Mouse (Mus musculus) MEL (cell line): ENCODE data around the gene Rad54l2. TPM values are rescaled to one million over a fixed set of nuclear protein-coding genes. Genes with fewer than 3 reads are reported as not detected.

ENCODE experiments used
- DNase-seq: peaks from one replicate; pipeline ENCODE4 v3.0.0; 2011; ENCODE audit warnings: low read depth, low spot score
- H3K27ac ChIP-seq: 2 replicates; pipeline ENCODE4 v1.5.1; 2012; ENCODE audit warnings: low read depth, mild to moderate bottlenecking, control low read depth, low read length, moderate library complexity; ENCODE audit not compliant: control insufficient read depth
- H3K27me3 ChIP-seq, 2 experiments: fragments of 150-350 bp in 1 of 2; sonication (generic) in 1 of 2; 2 replicates each; pipeline ENCODE4 v1.6.1; 2012; ENCODE audit warnings: low read length in 2 of 2, mild to moderate bottlenecking in 2 of 2, improper control_type of control experiment in 1 of 2, moderate library complexity in 1 of 2; ENCODE audit not compliant: insufficient read depth in 2 of 2, control insufficient read depth in 1 of 2
- H3K36me3 ChIP-seq, 2 experiments: 2 replicates each; pipeline ENCODE4 v1.6.1; 2012 to 2014; ENCODE audit warnings: low read length in 2 of 2, improper control_type of control experiment in 1 of 2, inconsistent platforms in 1 of 2, mild to moderate bottlenecking in 1 of 2; ENCODE audit not compliant: insufficient read depth in 2 of 2, control insufficient read depth in 1 of 2
- H3K4me1 ChIP-seq, 2 experiments: fragments of 150-350 bp in 1 of 2; sonication (generic) in 1 of 2; 2 replicates each; pipeline ENCODE4 v1.6.1; 2012; ENCODE audit warnings: low read length in 2 of 2, improper control_type of control experiment in 1 of 2, mild to moderate bottlenecking in 1 of 2; ENCODE audit not compliant: insufficient read depth in 2 of 2, control insufficient read depth in 1 of 2
- H3K4me3 ChIP-seq, 2 experiments: fragments of 150-350 bp in 1 of 2; sonication (generic) in 1 of 2; 2 replicates each; pipeline ENCODE4 v1.5.1; 2012; ENCODE audit warnings: low read depth in 2 of 2, low read length in 2 of 2, mild to moderate bottlenecking in 2 of 2, moderate library complexity in 2 of 2, control low read depth in 1 of 2, improper control_type of control experiment in 1 of 2; ENCODE audit not compliant: control insufficient read depth in 1 of 2, insufficient read depth in 1 of 2
- H3K79me2 ChIP-seq: 2 replicates; pipeline ENCODE4 v1.6.1; 2012; ENCODE audit warnings: mild to moderate bottlenecking, low read length, moderate library complexity; ENCODE audit not compliant: control insufficient read depth, poor library complexity, insufficient read depth
- H3K9ac ChIP-seq: 2 replicates; pipeline ENCODE4 v1.6.1; 2012; ENCODE audit warnings: low read depth, mild to moderate bottlenecking, control low read depth, low read length, moderate library complexity; ENCODE audit not compliant: control insufficient read depth, poor library complexity, severe bottlenecking
- H3K9me3 ChIP-seq: fragments of 150-350 bp; sonication (generic); replicated peaks from 2 replicates; pipeline ENCODE4 v1.6.1; 2012; ENCODE audit warnings: mild to moderate bottlenecking, low read length, improper control_type of control experiment, moderate library complexity; ENCODE audit not compliant: insufficient read depth
- BHLHE40 ChIP-seq: IDR thresholded peaks from 2 replicates; pipeline ENCODE4 v1.6.1; 2012; ENCODE audit warnings: low read depth, mild to moderate bottlenecking, inconsistent platforms, low read length, improper control_type of control experiment, borderline replicate concordance
- CHD1 ChIP-seq: IDR thresholded peaks from 2 replicates; pipeline ENCODE4 v1.6.1; 2012; ENCODE audit warnings: low read depth, mild to moderate bottlenecking, inconsistent platforms, low read length, improper control_type of control experiment
- CTCF ChIP-seq, 3 experiments: IDR thresholded peaks in 2 of 3; conservative IDR thresholded peaks in 1 of 3; 2 replicates each; pipeline ENCODE4 v1.5.1; 2011 to 2012; ENCODE audit warnings: low read length in 3 of 3, low read depth in 2 of 3, mild to moderate bottlenecking in 2 of 3, improper control_type of control experiment in 1 of 3, inconsistent platforms in 1 of 3, mixed read lengths in 1 of 3, moderate library complexity in 1 of 3; ENCODE audit not compliant: control insufficient read depth in 1 of 3, insufficient read depth in 1 of 3, poor library complexity in 1 of 3, severe bottlenecking in 1 of 3
- ETS1 ChIP-seq: IDR thresholded peaks from 2 replicates; pipeline ENCODE4 v1.6.1; 2012; ENCODE audit warnings: low read depth, mild to moderate bottlenecking, inconsistent platforms, low read length, improper control_type of control experiment, moderate library complexity
- GATA1 ChIP-seq: IDR thresholded peaks from 2 replicates; pipeline ENCODE4 v1.6.1; 2011; ENCODE audit warnings: low read depth, low read length, improper control_type of control experiment
- JUND ChIP-seq: IDR thresholded peaks from 2 replicates; pipeline ENCODE4 v1.6.1; 2011; ENCODE audit warnings: low read depth, mild to moderate bottlenecking, improper control_type of control experiment, low read length
- KAT2A ChIP-seq: conservative IDR thresholded peaks from 2 replicates; pipeline ENCODE4 v1.6.1; 2012; ENCODE audit warnings: low read depth, low read length, improper control_type of control experiment, inconsistent platforms
- MAFK ChIP-seq: IDR thresholded peaks from 2 replicates; pipeline ENCODE4 v1.6.1; 2011; ENCODE audit warnings: low read depth, mild to moderate bottlenecking, low read length, improper control_type of control experiment, borderline replicate concordance
- MEF2A ChIP-seq: IDR thresholded peaks from 2 replicates; pipeline ENCODE4 v1.6.1; 2014; ENCODE audit warnings: low read depth, mild to moderate bottlenecking, inconsistent platforms, low read length, improper control_type of control experiment; ENCODE audit not compliant: poor library complexity, insufficient replicate concordance, severe bottlenecking; ENCODE audit errors: extremely low read depth
- MXI1 ChIP-seq: IDR thresholded peaks from 2 replicates; pipeline ENCODE4 v1.6.1; 2011; ENCODE audit warnings: mild to moderate bottlenecking, low read depth, low read length, improper control_type of control experiment
- MYB ChIP-seq: IDR thresholded peaks from 2 replicates; pipeline ENCODE4 v1.6.1; 2011; ENCODE audit warnings: mild to moderate bottlenecking, low read depth, low read length, improper control_type of control experiment
- MYC ChIP-seq: IDR thresholded peaks from 2 replicates; pipeline ENCODE4 v1.6.1; 2011; ENCODE audit warnings: low read depth, mild to moderate bottlenecking, low read length, improper control_type of control experiment, moderate library complexity
- NELFE ChIP-seq: IDR thresholded peaks from 2 replicates; pipeline ENCODE4 v1.6.1; 2011; ENCODE audit warnings: low read depth, low read length, improper control_type of control experiment
- NRF1 ChIP-seq: IDR thresholded peaks from 2 replicates; pipeline ENCODE4 v1.6.1; 2014; ENCODE audit warnings: low read depth, mild to moderate bottlenecking, inconsistent platforms, low read length, improper control_type of control experiment, moderate library complexity; ENCODE audit not compliant: poor library complexity, insufficient read depth, severe bottlenecking
- POLR2A ChIP-seq, 2 experiments: IDR thresholded peaks; 2 replicates each; pipeline ENCODE4 v1.6.1; 2011 to 2012; ENCODE audit warnings: low read length in 2 of 2, mild to moderate bottlenecking in 2 of 2, control low read depth in 1 of 2, improper control_type of control experiment in 1 of 2, low read depth in 1 of 2, moderate library complexity in 1 of 2; ENCODE audit not compliant: control insufficient read depth in 1 of 2, insufficient read depth in 1 of 2, poor library complexity in 1 of 2
- POLR2AphosphoS2 ChIP-seq: IDR thresholded peaks from 2 replicates; pipeline ENCODE4 v1.6.1; 2011; ENCODE audit warnings: low read length, improper control_type of control experiment
- POLR2AphosphoS5 ChIP-seq: IDR thresholded peaks from 2 replicates; pipeline ENCODE4 v1.6.1; 2012; ENCODE audit warnings: low read depth, borderline replicate concordance, mild to moderate bottlenecking, inconsistent platforms, low read length, moderate library complexity, mixed read lengths
- RAD21 ChIP-seq: IDR thresholded peaks from 2 replicates; pipeline ENCODE4 v1.6.1; 2011; ENCODE audit warnings: mild to moderate bottlenecking, low read depth, low read length, improper control_type of control experiment
- RCOR1 ChIP-seq: IDR thresholded peaks from 2 replicates; pipeline ENCODE4 v1.6.1; 2012; ENCODE audit warnings: low read depth, mild to moderate bottlenecking, inconsistent platforms, low read length, improper control_type of control experiment
- SIN3A ChIP-seq: IDR thresholded peaks from 2 replicates; pipeline ENCODE4 v1.6.1; 2012; ENCODE audit warnings: low read length, improper control_type of control experiment, inconsistent platforms
- TAL1 ChIP-seq: IDR thresholded peaks from 2 replicates; pipeline ENCODE4 v1.6.1; 2012; ENCODE audit warnings: mild to moderate bottlenecking, inconsistent platforms, low read length, moderate library complexity, mixed read lengths
- TBP ChIP-seq: IDR thresholded peaks from 2 replicates; pipeline ENCODE4 v1.8.0; 2011; ENCODE audit warnings: low read depth, low read length, improper control_type of control experiment
- TCF12 ChIP-seq: IDR thresholded peaks from 2 replicates; pipeline ENCODE4 v1.6.1; 2014; ENCODE audit warnings: low read depth, mild to moderate bottlenecking, inconsistent platforms, low read length, improper control_type of control experiment, moderate library complexity
- USF1 ChIP-seq: IDR thresholded peaks from 2 replicates; pipeline ENCODE4 v1.6.1; 2014; ENCODE audit warnings: low read depth, mild to moderate bottlenecking, inconsistent platforms, low read length, improper control_type of control experiment, moderate library complexity
- ZC3H11A ChIP-seq: IDR thresholded peaks from 2 replicates; pipeline ENCODE4 v1.6.1; 2012; ENCODE audit warnings: low read depth, mild to moderate bottlenecking, inconsistent platforms, low read length, improper control_type of control experiment
- ZKSCAN1 ChIP-seq: IDR thresholded peaks from 2 replicates; pipeline ENCODE4 v1.6.1; 2012; ENCODE audit warnings: low read depth, mild to moderate bottlenecking, inconsistent platforms, low read length, improper control_type of control experiment, moderate library complexity
- ZMIZ1 ChIP-seq: IDR thresholded peaks from 2 replicates; pipeline ENCODE4 v1.6.1; 2012; ENCODE audit warnings: low read depth, mild to moderate bottlenecking, inconsistent platforms, low read length, improper control_type of control experiment, moderate library complexity
- ZNF384 ChIP-seq: IDR thresholded peaks from 2 replicates; pipeline ENCODE4 v1.6.1; 2012; ENCODE audit warnings: low read depth, mild to moderate bottlenecking, inconsistent platforms, low read length, improper control_type of control experiment
- polyA plus RNA-seq, 2 experiments: library from polyadenylated mRNA; stranded (reverse) in 1 of 2; unstranded in 1 of 2; fragments of >175 nt in 1 of 2; fragments of >200 nt in 1 of 2; gene quantifications; 2 replicates each; pipeline versions ENCODE4 v1.2.1 to v1.2.4; 2012; ENCODE audit warnings: low replicate concordance in 2 of 2, low read depth in 1 of 2; ENCODE audit not compliant: insufficient read length in 2 of 2, insufficient read depth in 1 of 2, missing spikeins in 1 of 2
- total RNA-seq: library from RNA; depleted of rRNA; stranded (reverse); fragments of 300-350 nt; gene quantifications from 2 replicates; pipeline ENCODE4 v1.2.3, GENCODE M21; 2012

Rad54l2 gene
- total and polyA plus RNA-seq, 3 experiments: 11.9 to 27.2 (median 15.5) TPM

GRCm38 (mm10) chr9:106785206-106785605, 3.8 kb downstream of the Rad54l2 start (continued):
- TF ChIP-seq BHLHE40: no peak

DNA sequence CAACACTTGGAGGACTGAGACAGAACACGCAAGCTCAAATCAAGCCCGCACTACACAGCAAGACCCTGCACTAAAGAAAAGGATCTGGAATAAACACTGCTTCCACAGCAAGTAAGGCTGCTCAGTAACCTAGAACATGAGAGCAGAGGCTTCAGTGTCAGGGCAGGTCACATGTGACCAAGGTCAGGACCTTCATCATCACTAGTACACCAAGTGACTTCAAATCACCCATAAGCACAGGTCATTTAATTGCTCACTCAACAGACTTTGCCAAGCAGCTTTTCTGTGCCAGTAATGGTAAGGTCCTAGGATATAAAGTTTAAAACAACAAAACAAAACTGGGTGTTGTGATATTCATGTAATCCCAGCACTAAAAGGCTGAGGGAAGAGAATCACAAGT, 5.4 kb downstream of the Rad54l2 start:
- no peak for TF ChIP-seq ZMIZ1
- no peak for TF ChIP-seq GATA1
- no peak for TF ChIP-seq BHLHE40
- no peak for TF ChIP-seq POLR2AphosphoS2
- TF ChIP-seq CHD1: no peak
- TF ChIP-seq USF1: no peak
- no peak for TF ChIP-seq TBP
- no peak for TF ChIP-seq RCOR1
- no peak for TF ChIP-seq ZKSCAN1
- no peak for TF ChIP-seq JUND
- no peak for TF ChIP-seq RAD21
- no peak for TF ChIP-seq KAT2A
- TF ChIP-seq MYB: no peak
- no peak for TF ChIP-seq TAL1
- no peak for TF ChIP-seq CTCF (IDR thresholded peaks at IDR 0.05 in 2 of 3, conservative IDR thresholded peaks at IDR 0.05 in 1 of 3; ENCODE audit: control insufficient read depth in 1 of 3, insufficient read depth in 1 of 3, low read depth in 2 of 3, low read length in 3 of 3, poor library complexity in 1 of 3, severe bottlenecking in 1 of 3)
- TF ChIP-seq MYC: no peak
- peaks cover 0 to 4% of the 10 kb centered on the region in 2 experiments; a peak in 1 of 4 replicates for H3K4me1 ChIP-seq
- peaks cover 0 to 6% of the 10 kb centered on the region in 2 experiments; a peak in 3 of 4 replicates for H3K36me3 ChIP-seq
- no peaks in the 10 kb centered on the region for H3K27me3 ChIP-seq
- H3K9me3 ChIP-seq: no peaks in the 10 kb centered on the region
- H3K79me2 ChIP-seq: peaks cover 47% of the 10 kb centered on the region
- no peak overlapping the region for H3K4me3 ChIP-seq
- H3K27ac ChIP-seq: no peak overlapping the region
- DNase-seq: no peak
- H3K9ac ChIP-seq: no peak overlapping the region

GRCm38 (mm10) chr9:106780086-106780485, 8.9 kb downstream of the Rad54l2 start:
- H3K27ac ChIP-seq: no peak overlapping the region
- H3K36me3 ChIP-seq: no peaks in the 10 kb centered on the region; a peak in 1 of 4 replicates
- peaks cover 28% of the 10 kb centered on the region for H3K79me2 ChIP-seq
- no peaks in the 10 kb centered on the region for H3K4me1 ChIP-seq
- H3K9ac ChIP-seq: no peak overlapping the region
- no peak for DNase-seq
- H3K4me3 ChIP-seq: no peak overlapping the region
- TF ChIP-seq BHLHE40: no peak
- TF ChIP-seq TBP: no peak
- TF ChIP-seq ZC3H11A: no peak
- TF ChIP-seq MEF2A: no peak
- TF ChIP-seq MXI1: no peak
- TF ChIP-seq NRF1: no peak
- TF ChIP-seq TCF12: no peak
- no peak for TF ChIP-seq POLR2AphosphoS2
- no peak for TF ChIP-seq NELFE
- TF ChIP-seq SIN3A: no peak
- TF ChIP-seq MYC: no peak
- TF ChIP-seq POLR2A (IDR thresholded peaks at IDR 0.05; ENCODE audit: control insufficient read depth in 1 of 2, insufficient read depth in 1 of 2, low read depth in 1 of 2, low read length in 2 of 2, poor library complexity in 1 of 2): no peak
- no peak for TF ChIP-seq KAT2A
- TF ChIP-seq ZNF384: no peak
- no peak for TF ChIP-seq POLR2AphosphoS5
- no peak for TF ChIP-seq GATA1
- TF ChIP-seq ETS1: no peak
- no peak for TF ChIP-seq USF1
- TF ChIP-seq CHD1: no peak
- TF ChIP-seq MAFK: no peak
- H3K9me3 ChIP-seq: no peaks in the 10 kb centered on the region
- no peaks in the 10 kb centered on the region for H3K27me3 ChIP-seq
